Mouse (Mus musculus) c-Kit-positive CD71-positive TER-119-positive erythroid progenitor cells, embryonic 14.5 days (primary cell): ENCODE results near the gene 4932438H23Rik.

ENCODE experiments used
- DNase-seq: peaks from one replicate; pipeline ENCODE4 v3.0.0-alpha.2; 2013; ENCODE audit warnings: low spot score

The 4932438H23Rik gene

GRCm38 (mm10) chr16:91095022-91095421, at the start of gene 4932438H23Rik:
4932438H23Rik (minus strand) TSS chr16:91095122.
- DNase-seq = no peak

- no peak for DNase-seq
Measured at GRCm38 (mm10) chr16:91140991-91141630, 46.2 kb upstream of the 4932438H23Rik start.

- DNase-seq = no peak
Measured at GRCm38 (mm10) chr16:91140457-91140856, 45.5 kb upstream of the 4932438H23Rik start.

- DNase-seq = no peak
Measured at GRCm38 (mm10) chr16:91140056-91140455, 45.1 kb upstream of the 4932438H23Rik start.

- DNase-seq = no peak
Measured at GRCm38 (mm10) chr16:91139481-91139880, 44.6 kb upstream of the 4932438H23Rik start.

- DNase-seq = no peak
Measured at GRCm38 (mm10) chr16:91138736-91139135, 43.8 kb upstream of the 4932438H23Rik start.

GRCm38 (mm10) chr16:91138151-91138550, 43.2 kb upstream of the 4932438H23Rik start:
- no peak for DNase-seq

GRCm38 (mm10) chr16:91136607-91137006, 41.7 kb upstream of the 4932438H23Rik start:
- no peak for DNase-seq

GRCm38 (mm10) chr16:91129916-91130315, 35.0 kb upstream of the 4932438H23Rik start:
- DNase-seq = no peak

GRCm38 (mm10) chr16:91128431-91128830, 33.5 kb upstream of the 4932438H23Rik start:
- no peak for DNase-seq

GRCm38 (mm10) chr16:91126734-91127524, 32.0 kb upstream of the 4932438H23Rik start:
- DNase-seq = no peak

- DNase-seq = no peak
Measured at GRCm38 (mm10) chr16:91124256-91124655, 29.3 kb upstream of the 4932438H23Rik start.

- no peak for DNase-seq
Measured at GRCm38 (mm10) chr16:91123821-91124220, 28.9 kb upstream of the 4932438H23Rik start.

GRCm38 (mm10) chr16:91119879-91120278, 25.0 kb upstream of the 4932438H23Rik start:
- no peak for DNase-seq

GRCm38 (mm10) chr16:91116696-91117095, 21.8 kb upstream of the 4932438H23Rik start:
- no peak for DNase-seq

GRCm38 (mm10) chr16:91116006-91116405, 21.1 kb upstream of the 4932438H23Rik start:
- DNase-seq = no peak

GRCm38 (mm10) chr16:91110999-91111535, 16.1 kb upstream of the 4932438H23Rik start:
- no peak for DNase-seq

GRCm38 (mm10) chr16:91107608-91108007, 12.7 kb upstream of the 4932438H23Rik start:
- no peak for DNase-seq

GRCm38 (mm10) chr16:91105481-91106051, 10.6 kb upstream of the 4932438H23Rik start:
- DNase-seq = no peak

- DNase-seq = no peak
Measured at GRCm38 (mm10) chr16:91104821-91105480, 10.0 kb upstream of the 4932438H23Rik start.

- no peak for DNase-seq
Measured at GRCm38 (mm10) chr16:91103386-91103785, 8.5 kb upstream of the 4932438H23Rik start.

- no peak for DNase-seq
Measured at GRCm38 (mm10) chr16:91100484-91100883, 5.6 kb upstream of the 4932438H23Rik start.
